Mouse (Mus musculus) kidney, adult 18-20 months (tissue): ENCODE measurements at regions not wholly inside any gene's neighbourhood (a gene's known extent, or its start where the extent isn't known, plus 50 kb on each side); places are given as distances from the start of the nearest gene placed in this dataset.

ENCODE experiments used
- DNase-seq: peaks from one replicate; pipeline ENCODE4 v3.0.0; 2021

- no peak for DNase-seq
These were observed 112.1 kb upstream of the Slc24a5 start for GRCm38 (mm10) chr2:124955843-124956242.

DNA sequence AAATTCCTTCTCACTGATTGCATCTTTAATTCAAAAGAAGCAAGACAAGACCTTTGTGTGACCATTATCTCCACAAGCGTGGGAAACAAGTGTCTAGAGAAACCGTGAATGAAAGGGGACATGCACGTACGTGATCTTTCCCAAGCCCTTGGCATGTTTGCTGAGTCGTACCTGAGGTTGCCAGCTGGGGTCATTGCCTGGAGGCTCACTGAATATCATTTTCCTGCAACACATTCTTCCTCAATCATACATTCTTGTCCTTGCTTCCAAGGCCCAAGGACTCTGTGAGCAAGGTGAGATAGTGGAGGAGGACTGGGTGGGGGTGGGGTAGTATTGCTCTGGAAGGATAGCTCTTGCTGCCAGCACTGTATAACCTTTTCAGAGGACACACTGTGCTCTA, 108.5 kb upstream of the Slc24a5 start:
- no peak for DNase-seq

- no peak for DNase-seq
These were observed 95.8 kb upstream of the Slc24a5 start for GRCm38 (mm10) chr2:124971826-124972749.

GRCm38 (mm10) chr2:124975106-124975505, 92.8 kb upstream of the Slc24a5 start:
- no peak for DNase-seq

DNA sequence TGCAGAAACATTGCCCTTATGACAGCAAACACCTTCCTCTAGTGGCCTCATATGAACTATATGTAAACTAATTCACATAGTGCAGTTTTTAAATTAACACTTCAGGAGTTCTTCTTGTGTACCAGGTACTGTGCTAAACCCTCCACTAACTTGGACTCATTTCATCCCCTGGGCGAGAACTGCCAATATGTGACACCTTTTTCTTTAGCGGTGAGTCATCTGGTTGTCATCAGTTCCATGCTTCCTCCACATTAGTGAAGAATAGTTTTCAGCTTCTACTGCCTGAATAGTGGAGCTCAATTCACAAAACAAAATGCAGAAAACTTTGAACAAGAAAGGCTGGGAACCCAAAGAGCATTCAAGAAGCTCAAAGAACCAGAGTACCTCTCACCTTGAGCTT, 76.9 kb upstream of the Slc24a5 start:
- no peak for DNase-seq

GRCm38 (mm10) chr2:125015007-125015406, 52.9 kb upstream of the Slc24a5 start:
- no peak for DNase-seq

- DNase-seq = no peak
These were observed 51.0 kb upstream of the Slc24a5 start for GRCm38 (mm10) chr2:125016946-125017345.
